Mouse (Mus musculus): Measurements from ENCODE around the gene Wdr18. TPM values are rescaled to one million over a fixed set of nuclear protein-coding genes. Genes with fewer than 3 reads are reported as not detected.

Gene Wdr18
- total RNA-seq, 2 experiments from 2014 or later = 29.7 to 57.4 TPM

- ATAC-seq (replicated peaks; ENCODE audit: poor library complexity) = no peak
These were observed 59.6 kb downstream of the Wdr18 start for GRCm38 (mm10) chr10:80019471-80020131.

Other genes starting within 250 kb of the Wdr18 start
Only the 30 nearest of the 33 such genes appear.
- gene Fgf22, start 205.1 kb upstream of the Wdr18 start, total RNA-seq (2015) = not detected in 2 replicates
- not detected in 2 replicates for gene Fgf22, start 205.1 kb upstream of the Wdr18 start, total RNA-seq (2017)
- gene Rnf126, start 193.2 kb upstream of the Wdr18 start, total RNA-seq (2015) = 55.6 and 63.0 TPM in 2 replicates
- gene Rnf126, start 193.2 kb upstream of the Wdr18 start, total RNA-seq (2017) = 18.4 and 20.2 TPM in 2 replicates
- gene Fstl3, start 182.9 kb upstream of the Wdr18 start, total RNA-seq (2015) = 1.6 and 2.7 TPM in 2 replicates
- gene Fstl3, start 182.9 kb upstream of the Wdr18 start, total RNA-seq (2017) = 1.3 and 3.6 TPM in 2 replicates
- 160 and 189 TPM in 2 replicates for gene Prss57, start 169.2 kb upstream of the Wdr18 start, total RNA-seq (2015)
- 95.1 and 100.0 TPM in 2 replicates for gene Prss57, start 169.2 kb upstream of the Wdr18 start, total RNA-seq (2017)
- gene Palm, start 166.6 kb upstream of the Wdr18 start, total RNA-seq (2015) = 65.3 and 71.4 TPM in 2 replicates
- gene Palm, start 166.6 kb upstream of the Wdr18 start, total RNA-seq (2017) = 43.4 and 53.4 TPM in 2 replicates
- gene Misp, start 139.2 kb upstream of the Wdr18 start, total RNA-seq (2015) = not detected in 2 replicates
- gene Misp, start 139.2 kb upstream of the Wdr18 start, total RNA-seq (2017) = 0.58 TPM in 1 of 2 replicates, not detected in the other
- 218 and 262 TPM in 2 replicates for gene Ptbp1, start 105.7 kb upstream of the Wdr18 start, total RNA-seq (2015)
- gene Ptbp1, start 105.7 kb upstream of the Wdr18 start, total RNA-seq (2017) = 172 and 187 TPM in 2 replicates
- gene Prtn3, start 85.7 kb upstream of the Wdr18 start, total RNA-seq (2015) = 3,382 and 3,510 TPM in 2 replicates
- 738 and 1,001 TPM in 2 replicates for gene Prtn3, start 85.7 kb upstream of the Wdr18 start, total RNA-seq (2017)
- gene Plppr3, start 85.5 kb upstream of the Wdr18 start, total RNA-seq (2015) = 39.0 and 41.2 TPM in 2 replicates
- 93.9 and 96.9 TPM in 2 replicates for gene Plppr3, start 85.5 kb upstream of the Wdr18 start, total RNA-seq (2017)
- 6,143 and 8,228 TPM in 2 replicates for gene Elane, start 73.9 kb upstream of the Wdr18 start, total RNA-seq (2015)
- gene Elane, start 73.9 kb upstream of the Wdr18 start, total RNA-seq (2017) = 2,359 and 2,989 TPM in 2 replicates
- 0.49 and 0.56 TPM in 2 replicates for gene Cfd, start 69.3 kb upstream of the Wdr18 start, total RNA-seq (2015)
- 1.2 TPM in 1 of 2 replicates, not detected in the other for gene Cfd, start 69.3 kb upstream of the Wdr18 start, total RNA-seq (2017)
- gene Med16, start 51.2 kb upstream of the Wdr18 start, total RNA-seq (2015) = 13.9 and 14.4 TPM in 2 replicates
- 22.1 and 24.8 TPM in 2 replicates for gene Med16, start 51.2 kb upstream of the Wdr18 start, total RNA-seq (2017)
- gene Gm26602, start 49.3 kb upstream of the Wdr18 start, total RNA-seq (2015) = not detected in 2 replicates
- gene Gm26602, start 49.3 kb upstream of the Wdr18 start, total RNA-seq (2017) = not detected in 2 replicates
- gene Kiss1r, start 43.2 kb upstream of the Wdr18 start, total RNA-seq (2015) = 0.15 TPM in 2 replicates
- gene Kiss1r, start 43.2 kb upstream of the Wdr18 start, total RNA-seq (2017) = 0.25 and 1.3 TPM in 2 replicates
- gene R3hdm4, start 38.9 kb upstream of the Wdr18 start, total RNA-seq (2015) = 72.3 and 78.7 TPM in 2 replicates
- gene R3hdm4, start 38.9 kb upstream of the Wdr18 start, total RNA-seq (2017) = 35.1 and 50.7 TPM in 2 replicates
- gene Arid3a, start 33.1 kb upstream of the Wdr18 start, total RNA-seq (2015) = 19.9 and 21.6 TPM in 2 replicates
- 31.0 and 32.2 TPM in 2 replicates for gene Arid3a, start 33.1 kb upstream of the Wdr18 start, total RNA-seq (2017)
- not detected in 2 replicates for gene Grin3b, start 10.6 kb downstream of the Wdr18 start, total RNA-seq (2015)
- gene Grin3b, start 10.6 kb downstream of the Wdr18 start, total RNA-seq (2017) = not detected in 2 replicates
- 38.9 and 44.2 TPM in 2 replicates for gene Tmem259, start 24.2 kb downstream of the Wdr18 start, total RNA-seq (2015)
- gene Tmem259, start 24.2 kb downstream of the Wdr18 start, total RNA-seq (2017) = 44.6 and 54.8 TPM in 2 replicates
- gene Cnn2, start 28.4 kb downstream of the Wdr18 start, total RNA-seq (2015) = 50.5 and 52.8 TPM in 2 replicates
- 73.3 and 84.1 TPM in 2 replicates for gene Cnn2, start 28.4 kb downstream of the Wdr18 start, total RNA-seq (2017)
- 15.4 and 15.8 TPM in 2 replicates for gene Abca7, start 36.3 kb downstream of the Wdr18 start, total RNA-seq (2015)
- 17.0 and 17.5 TPM in 2 replicates for gene Abca7, start 36.3 kb downstream of the Wdr18 start, total RNA-seq (2017)
- 64.1 and 69.0 TPM in 2 replicates for gene Arhgap45, start 56.5 kb downstream of the Wdr18 start, total RNA-seq (2015)
- gene Arhgap45, start 56.5 kb downstream of the Wdr18 start, total RNA-seq (2017) = 112 and 121 TPM in 2 replicates
- gene Polr2e, start 79.6 kb downstream of the Wdr18 start, total RNA-seq (2015) = 93.3 and 99.5 TPM in 2 replicates
- 74.3 and 89.9 TPM in 2 replicates for gene Polr2e, start 79.6 kb downstream of the Wdr18 start, total RNA-seq (2017)
- gene Gpx4, start 87.0 kb downstream of the Wdr18 start, total RNA-seq (2015) = 253 and 271 TPM in 2 replicates
- gene Gpx4, start 87.0 kb downstream of the Wdr18 start, total RNA-seq (2017) = 358 and 365 TPM in 2 replicates
- gene Sbno2, start 145.4 kb downstream of the Wdr18 start, total RNA-seq (2015) = 16.9 and 19.5 TPM in 2 replicates
- 19.1 and 24.0 TPM in 2 replicates for gene Sbno2, start 145.4 kb downstream of the Wdr18 start, total RNA-seq (2017)
- 71.7 and 81.1 TPM in 2 replicates for gene Stk11, start 155.7 kb downstream of the Wdr18 start, total RNA-seq (2015)
- gene Stk11, start 155.7 kb downstream of the Wdr18 start, total RNA-seq (2017) = 159 and 172 TPM in 2 replicates
- gene Atp5d, start 178.5 kb downstream of the Wdr18 start, total RNA-seq (2015) = 187 and 199 TPM in 2 replicates
- 37.6 and 39.3 TPM in 2 replicates for gene Atp5d, start 178.5 kb downstream of the Wdr18 start, total RNA-seq (2017)
- gene Cbarp, start 180.7 kb downstream of the Wdr18 start, total RNA-seq (2015) = 3.8 and 4.8 TPM in 2 replicates
- 2.0 and 2.2 TPM in 2 replicates for gene Cbarp, start 180.7 kb downstream of the Wdr18 start, total RNA-seq (2017)
- 21.4 and 22.2 TPM in 2 replicates for gene Midn, start 188.1 kb downstream of the Wdr18 start, total RNA-seq (2015)
- 12.7 and 17.9 TPM in 2 replicates for gene Midn, start 188.1 kb downstream of the Wdr18 start, total RNA-seq (2017)
- 16.1 and 18.4 TPM in 2 replicates for gene Cirbp, start 205.8 kb downstream of the Wdr18 start, total RNA-seq (2015)
- gene Cirbp, start 205.8 kb downstream of the Wdr18 start, total RNA-seq (2017) = 35.4 and 60.4 TPM in 2 replicates
- 17.2 and 18.2 TPM in 2 replicates for gene 1600002K03Rik, start 212.8 kb downstream of the Wdr18 start, total RNA-seq (2015)
- 13.4 and 13.5 TPM in 2 replicates for gene 1600002K03Rik, start 212.8 kb downstream of the Wdr18 start, total RNA-seq (2017)

Measured in megakaryocyte progenitor cell, adult 5-6 weeks (primary cell).